Mouse (Mus musculus) granulocyte monocyte progenitor cell, adult 5-6 weeks (primary cell): Measurements from ENCODE around the gene Stap2. TPM values are rescaled to one million over a fixed set of nuclear protein-coding genes. Genes with fewer than 3 reads are reported as not detected.

ENCODE experiments used
- ATAC-seq: replicated peaks from 2 replicates; pipeline ENCODE4 v1.8.0; 2016; ENCODE audit warnings: mild to moderate bottlenecking, moderate TSS enrichment, inconsistent platforms; ENCODE audit not compliant: poor library complexity, severe bottlenecking
- total RNA-seq, 2 experiments: library from RNA; stranded (forward) in 1 of 2; stranded (reverse) in 1 of 2; fragments of 200-712, 200-1000 nt in 1 of 2; fragments of >200 nt in 1 of 2; fragmentation: Nextera tagmentation in 1 of 2; gene quantifications; 2 replicates each; pipeline ENCODE4 v1.2.3; 2014 to 2017

Gene Stap2
- total RNA-seq (2014; fragmentation: Nextera tagmentation), result not detected in 2 replicates
- 0.36 TPM in 1 of 2 replicates, not detected in the other for total RNA-seq (2017)

DNA sequence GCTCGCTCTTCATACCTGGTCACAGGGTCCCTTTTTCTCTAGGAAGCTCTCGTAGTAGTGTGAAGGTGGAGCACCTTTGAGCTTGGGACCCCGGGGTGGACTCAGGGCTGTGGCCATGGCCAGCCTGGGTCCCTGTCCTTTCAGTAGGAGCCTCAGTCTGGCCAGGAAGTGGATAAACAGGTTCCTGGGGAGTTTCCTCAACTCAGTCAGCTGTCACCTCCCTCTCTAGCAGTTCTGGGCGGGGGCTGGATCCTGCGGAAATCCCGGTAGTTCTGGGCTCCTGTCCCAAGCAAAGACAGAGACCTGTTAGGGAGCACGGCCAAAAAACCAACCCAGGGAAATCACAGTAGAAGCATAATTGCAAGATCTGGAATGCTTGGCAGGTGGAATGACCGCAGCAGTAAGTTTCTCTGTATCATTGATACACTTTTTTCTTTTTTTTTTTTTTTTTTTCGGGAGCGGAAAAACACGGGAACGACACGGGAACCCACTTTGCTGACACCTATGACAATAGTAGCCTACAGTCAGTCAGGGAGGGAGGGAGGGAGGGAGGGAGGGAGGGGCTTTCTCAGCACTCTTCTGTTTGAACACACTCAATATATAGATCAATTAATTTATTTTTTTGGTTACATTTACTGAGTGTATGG, at the start of gene Stap2, which contains the start of gene Mpnd:
TSS of gene Stap2 (minus strand) at position 170 of the 647 bp plus-strand sequence.
TSS of gene Mpnd (plus strand) at position 297 of the 647 bp plus-strand sequence.
- no peak for ATAC-seq

DNA sequence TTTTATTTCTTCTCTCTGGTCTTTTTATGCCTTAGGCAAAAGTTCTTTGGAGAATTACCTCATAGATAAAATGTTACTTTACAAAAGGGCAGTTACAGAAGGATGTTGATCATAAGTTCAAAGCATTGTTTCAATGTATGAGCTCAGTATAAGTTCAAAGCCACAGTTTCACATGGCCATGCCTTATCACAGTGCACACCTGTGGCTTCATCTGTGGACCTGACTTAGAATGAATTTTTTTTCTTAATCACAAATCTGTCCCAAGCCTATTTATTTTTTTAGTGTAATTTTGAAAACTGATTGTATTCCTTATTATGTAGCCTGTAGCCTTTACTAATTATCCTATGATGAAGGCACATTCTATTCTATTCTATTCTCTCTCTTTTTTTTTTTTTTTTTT, 49.6 kb upstream of the Stap2 start:
- ATAC-seq, result no peak

DNA sequence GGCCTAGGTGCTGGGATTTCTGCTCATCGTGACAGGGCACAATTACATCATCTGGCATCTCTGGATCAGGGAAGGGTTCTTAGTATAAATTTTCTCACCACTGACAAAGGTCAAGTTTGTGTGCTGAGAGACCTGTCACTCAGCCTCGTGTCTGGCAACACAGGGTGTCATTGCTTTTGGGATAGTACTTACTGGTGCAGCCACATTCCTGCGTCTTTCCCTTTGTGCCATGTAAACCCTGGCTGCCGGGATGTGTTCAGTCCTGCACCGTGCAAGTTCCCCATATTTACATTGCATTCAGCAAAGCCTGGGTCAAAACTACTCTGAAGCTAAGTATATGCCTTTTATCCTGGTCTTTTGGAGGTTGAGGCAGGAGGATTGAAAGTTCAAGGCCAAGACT, 46.0 kb upstream of the Stap2 start:
- ATAC-seq, result no peak

DNA sequence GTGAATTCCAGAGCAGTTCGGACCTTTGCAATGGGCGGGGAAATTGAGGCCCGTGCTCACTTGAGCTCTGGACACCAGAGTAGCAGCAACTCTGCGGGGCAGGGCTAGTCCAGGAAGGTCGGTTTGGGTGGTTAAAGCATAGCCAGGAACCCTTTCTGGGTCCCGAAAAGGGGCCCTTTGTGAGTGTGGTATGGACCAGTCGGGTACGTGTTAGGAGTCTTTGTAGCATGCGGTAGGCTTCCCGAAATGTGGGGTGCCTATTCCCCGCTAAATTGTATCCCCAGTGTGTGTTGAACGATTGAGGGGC, 35.4 kb upstream of the Stap2 start:
- ATAC-seq, result no peak

DNA sequence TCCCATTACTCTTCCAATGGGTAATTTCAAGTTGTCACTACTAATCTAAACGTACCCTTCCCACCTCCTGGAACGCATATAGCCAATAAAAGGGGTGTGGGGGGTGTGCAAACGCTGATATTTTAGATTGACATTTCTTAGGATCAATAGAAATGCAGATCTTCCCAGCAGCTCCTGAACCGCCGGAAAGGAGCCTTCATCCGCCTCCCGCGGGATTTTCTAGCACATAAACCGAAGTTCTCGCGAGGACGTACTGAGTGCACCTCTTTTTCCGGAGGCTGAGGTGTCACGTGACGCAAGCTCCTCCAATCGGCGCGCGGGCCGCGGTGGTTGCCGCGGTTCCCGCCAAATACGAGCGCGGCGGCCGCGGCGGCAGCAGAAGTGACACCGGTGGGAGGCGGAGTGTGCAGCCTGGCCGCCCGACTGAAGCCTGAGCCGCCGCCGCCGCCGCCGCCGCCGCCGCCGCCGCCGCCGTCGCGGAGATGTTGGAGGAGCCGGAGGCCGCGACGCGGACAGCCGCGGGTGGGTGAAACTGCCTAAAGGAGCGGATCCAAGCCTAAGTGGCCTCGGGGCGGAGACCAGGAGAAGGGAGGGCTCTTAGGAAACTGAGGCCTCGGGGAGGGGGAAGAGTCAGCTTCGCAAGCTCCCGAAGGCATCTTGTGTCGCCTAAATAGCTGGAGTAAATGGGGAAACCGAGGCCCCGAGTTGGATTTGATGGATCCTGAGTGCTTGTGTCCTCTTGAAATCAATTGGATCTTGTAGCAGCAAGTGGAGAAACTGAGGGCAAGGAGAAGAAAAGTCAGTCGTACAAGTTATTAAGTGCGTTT, 34.9 kb upstream of the Stap2 start, which contains the start of gene Chaf1a:
TSS of gene Chaf1a (plus strand) at position 410 of the 827 bp plus-strand sequence.
- peak; percentile 71 for ATAC-seq

DNA sequence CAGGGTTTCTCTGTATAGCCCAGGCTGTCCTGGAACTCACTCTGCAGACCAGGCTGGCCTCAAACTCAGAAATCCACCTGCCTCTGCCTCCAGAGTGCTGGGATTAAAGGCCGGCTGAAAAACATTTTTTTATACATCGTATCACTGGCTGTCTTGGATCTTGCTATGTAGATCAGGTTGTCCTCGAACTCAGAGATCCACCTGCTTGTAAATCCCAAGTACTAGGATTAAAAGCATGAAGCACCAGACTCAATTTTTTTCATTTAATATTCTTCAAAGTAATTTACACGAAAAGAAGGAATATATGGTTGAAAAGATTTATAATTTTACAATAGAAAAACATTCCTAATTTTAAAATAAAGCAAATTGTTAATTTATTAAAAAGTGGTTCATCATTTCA, 34.0 kb upstream of the Stap2 start:
- no peak for ATAC-seq

DNA sequence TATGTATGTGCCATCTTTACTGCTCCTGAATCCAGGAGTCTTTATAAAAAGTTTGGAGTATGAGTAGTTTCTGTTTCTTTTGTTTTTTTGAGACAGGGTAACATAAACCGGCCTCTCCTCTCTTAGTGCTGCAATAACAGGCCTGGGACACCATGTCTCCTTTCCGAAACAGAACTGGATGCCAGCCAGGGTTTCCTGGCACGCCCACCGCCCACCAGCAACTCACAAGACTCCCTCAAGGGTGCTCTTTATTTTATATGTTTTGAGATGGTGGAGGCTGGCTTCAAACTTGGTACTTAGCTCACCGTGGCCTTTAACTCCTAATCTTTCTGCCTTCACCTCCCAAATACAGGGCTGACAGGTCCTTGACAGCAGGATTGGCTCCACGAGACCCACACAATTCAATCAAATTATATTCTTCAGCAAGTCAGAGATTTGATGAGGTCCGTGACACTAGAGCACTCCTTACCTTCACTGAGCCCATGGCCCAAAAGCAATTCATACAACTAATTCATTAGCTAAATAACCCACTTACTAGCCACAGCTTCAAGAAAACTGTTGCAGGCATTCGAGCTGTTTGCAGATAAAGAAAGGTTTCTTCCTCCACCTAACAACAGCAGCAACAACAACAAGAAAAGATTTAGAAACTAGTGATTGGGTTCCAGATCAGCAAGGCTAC, 33.3 kb upstream of the Stap2 start:
- no peak for ATAC-seq

DNA sequence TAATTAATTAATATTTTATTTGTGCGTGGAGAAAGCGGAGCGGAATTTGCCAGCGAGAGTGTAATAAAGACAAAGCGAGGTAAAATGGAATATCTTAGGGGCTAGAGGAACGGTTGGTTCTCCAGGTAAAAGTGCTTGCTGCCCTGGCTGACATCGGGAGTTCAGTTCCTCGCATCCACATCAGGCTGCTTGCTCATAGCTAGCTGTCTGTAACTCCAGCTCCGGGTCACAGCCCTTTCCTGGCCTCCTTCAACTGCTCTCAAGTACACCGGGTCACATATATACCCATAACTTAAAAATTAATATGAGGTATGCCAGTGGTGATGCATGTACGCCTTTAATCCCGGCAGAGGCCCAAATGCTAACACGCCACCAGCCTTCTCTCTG, 31.5 kb upstream of the Stap2 start:
- no peak for ATAC-seq

DNA sequence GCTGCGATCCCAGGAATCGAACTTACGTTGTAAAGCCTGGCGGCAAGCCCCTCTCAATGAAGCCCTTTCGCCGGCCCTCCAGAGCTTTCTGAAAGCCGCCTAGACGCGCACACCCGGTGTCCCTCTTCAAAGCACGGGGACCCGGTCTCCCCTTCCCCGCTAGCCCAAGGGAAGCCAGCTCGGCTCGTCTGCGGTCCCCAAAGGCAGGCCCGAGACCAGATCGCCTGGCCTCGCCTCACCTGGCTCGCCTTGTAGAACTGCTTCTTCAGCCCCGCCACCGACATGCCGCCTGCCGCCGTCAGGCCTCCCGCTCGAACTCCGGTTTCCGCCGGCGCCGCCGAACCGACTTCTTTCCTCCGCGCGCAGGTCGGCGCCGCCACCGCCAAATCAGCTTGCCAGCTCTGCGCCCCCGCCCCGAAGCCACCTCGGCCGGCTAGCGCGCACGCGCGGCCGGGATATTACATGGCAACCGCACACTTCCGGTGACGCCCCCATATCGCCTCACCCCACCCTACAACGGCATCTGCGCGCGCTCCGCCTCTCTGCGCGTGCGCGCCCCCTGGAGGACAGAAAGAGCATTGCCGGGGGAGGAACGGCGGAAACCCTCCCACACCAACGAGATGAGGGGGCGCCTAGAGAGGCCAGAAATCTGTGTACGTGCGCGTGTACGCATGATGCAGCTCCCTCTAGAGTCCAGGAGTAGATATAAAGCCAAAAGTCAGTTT, 31.0 kb upstream of the Stap2 start, which contains the start of gene Sh3gl1:
TSS of gene Sh3gl1 (minus strand) at position 460 of the 725 bp plus-strand sequence.
- peak; percentile 75 for ATAC-seq

DNA sequence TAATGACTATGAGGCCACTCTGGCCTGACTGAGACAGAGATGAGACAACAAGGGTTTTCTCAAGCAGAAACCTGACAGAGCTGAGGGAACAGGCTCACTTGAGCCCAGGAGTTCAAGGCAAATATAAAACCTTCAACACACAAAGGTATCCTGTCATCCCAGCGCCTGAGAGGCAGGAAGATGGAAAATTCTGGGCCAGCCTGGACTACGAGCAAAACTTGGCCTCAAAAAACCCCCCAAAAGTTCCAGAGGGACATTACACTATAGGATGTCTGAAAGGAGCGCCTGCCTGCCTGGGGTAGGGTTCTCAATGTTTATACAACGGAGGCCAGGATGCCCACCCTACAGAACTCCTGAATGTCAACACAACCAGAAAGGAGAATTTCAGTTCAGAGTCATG, 29.8 kb upstream of the Stap2 start:
- ATAC-seq, result no peak

DNA sequence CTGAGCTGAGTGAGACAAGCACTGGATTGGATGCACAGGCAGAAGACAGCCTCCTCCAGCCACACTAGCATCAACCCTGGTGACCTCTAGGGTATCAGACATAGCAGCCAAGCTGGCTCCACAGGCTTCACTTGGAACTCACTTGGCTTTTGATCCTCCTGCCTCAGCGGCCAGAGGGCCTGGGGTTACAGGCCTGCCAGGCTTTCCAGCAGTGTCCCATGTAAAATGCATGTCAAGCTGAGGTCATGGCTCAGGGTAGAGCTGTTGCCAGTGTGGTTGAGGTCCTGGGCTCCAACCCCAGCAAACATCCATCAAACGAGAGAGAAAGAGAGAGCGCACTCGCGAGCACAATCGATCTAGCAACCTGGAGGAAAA, 29.3 kb upstream of the Stap2 start:
- ATAC-seq, result no peak

DNA sequence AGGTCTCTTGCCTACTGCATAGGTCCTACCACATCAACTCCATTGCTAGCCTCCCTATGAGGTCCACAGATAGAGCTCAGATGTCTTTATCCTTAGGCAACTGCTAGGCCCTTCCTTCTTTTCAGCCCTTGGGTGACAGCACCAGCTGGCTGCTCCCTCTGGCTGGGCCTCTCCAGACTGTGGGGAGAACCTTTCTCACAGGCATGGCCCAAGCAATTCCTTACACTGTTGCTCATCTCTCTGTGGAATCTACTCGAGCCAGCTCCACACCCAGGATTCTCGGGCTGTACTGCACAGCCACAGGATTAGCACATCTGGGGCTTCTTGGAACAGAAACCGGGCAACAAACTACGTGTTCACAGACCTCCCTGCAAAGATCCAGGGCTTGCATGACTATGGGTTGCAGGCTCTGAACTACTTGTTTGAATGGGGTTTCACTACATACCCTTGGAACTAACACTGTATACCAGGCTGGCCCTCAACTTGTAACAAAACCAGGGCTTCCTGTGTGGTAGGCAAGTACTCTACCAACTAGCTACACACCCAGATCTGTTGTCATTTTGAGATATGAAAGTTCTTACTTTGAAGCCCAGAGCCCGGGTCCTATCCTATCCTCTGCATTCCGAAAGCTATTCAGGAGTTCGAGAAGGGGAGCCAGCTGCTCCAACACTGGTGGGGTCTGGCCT, 28.8 kb upstream of the Stap2 start:
- no peak for ATAC-seq

DNA sequence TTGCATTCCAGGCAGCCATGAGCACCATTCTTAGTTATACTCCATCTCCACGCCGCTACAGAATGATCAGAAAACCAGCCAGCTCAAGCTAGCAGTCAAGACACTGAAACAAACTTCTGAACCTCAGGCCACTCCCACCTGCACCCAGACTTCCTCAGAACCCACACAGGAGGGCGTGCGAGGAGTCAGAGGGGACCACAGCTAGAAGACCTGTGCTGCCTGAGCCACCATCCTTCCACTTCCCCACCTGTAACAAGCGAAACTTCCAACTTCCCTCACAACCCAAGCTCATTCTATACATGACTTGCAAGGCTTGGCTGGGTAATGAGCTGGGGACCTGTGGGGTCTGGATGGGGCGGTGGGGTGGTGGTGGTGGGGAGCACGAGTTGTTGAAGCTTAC, 27.4 kb upstream of the Stap2 start:
- ATAC-seq, result peak; percentile 41

DNA sequence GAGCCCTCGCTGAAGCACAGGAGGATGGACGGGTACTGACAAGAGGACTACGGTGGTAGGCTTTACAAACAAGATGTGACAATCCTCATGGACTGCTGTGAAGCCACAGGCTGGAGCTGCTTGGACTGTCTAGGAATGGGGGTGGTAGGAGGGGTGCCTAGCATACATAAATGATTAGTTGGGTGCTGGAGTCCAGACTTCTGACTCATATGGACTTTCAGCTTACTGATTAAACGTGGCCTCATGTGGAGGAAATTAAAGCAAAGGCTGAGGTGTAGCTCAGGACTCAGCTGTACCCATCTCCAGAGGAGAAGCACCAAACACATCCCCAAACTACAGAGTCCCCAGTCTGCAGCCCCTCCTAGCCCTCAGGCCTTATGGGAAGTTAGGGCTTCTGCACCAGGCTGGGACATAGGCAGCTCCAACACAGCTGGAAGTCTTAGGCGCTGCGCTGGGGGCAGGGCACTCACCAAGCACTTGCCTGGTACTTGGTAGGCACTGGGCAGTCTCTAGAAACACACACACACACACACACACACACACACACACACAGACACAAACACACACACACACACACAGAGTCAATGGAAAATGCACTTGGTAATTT, 26.8 kb upstream of the Stap2 start:
- ATAC-seq, result no peak

DNA sequence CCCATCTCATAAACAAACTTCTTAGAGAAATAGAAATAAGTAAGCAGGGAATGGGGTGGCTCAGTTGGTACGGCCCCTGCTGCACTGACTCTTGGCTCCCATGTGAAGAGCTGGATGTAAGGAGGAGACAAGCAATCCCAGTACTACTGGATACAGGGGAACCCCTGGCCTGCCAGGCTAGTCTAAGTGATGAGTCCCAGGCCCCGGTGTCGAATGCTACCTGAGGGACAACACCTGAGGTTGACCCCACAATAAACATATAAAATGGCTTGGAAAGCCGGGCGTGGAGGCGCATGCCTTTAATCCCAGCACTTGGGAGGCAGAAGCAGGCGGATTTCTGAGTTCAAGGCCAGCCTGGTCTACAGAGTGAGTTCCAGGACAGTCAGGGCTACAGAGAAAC, 26.0 kb upstream of the Stap2 start:
- ATAC-seq, result no peak

DNA sequence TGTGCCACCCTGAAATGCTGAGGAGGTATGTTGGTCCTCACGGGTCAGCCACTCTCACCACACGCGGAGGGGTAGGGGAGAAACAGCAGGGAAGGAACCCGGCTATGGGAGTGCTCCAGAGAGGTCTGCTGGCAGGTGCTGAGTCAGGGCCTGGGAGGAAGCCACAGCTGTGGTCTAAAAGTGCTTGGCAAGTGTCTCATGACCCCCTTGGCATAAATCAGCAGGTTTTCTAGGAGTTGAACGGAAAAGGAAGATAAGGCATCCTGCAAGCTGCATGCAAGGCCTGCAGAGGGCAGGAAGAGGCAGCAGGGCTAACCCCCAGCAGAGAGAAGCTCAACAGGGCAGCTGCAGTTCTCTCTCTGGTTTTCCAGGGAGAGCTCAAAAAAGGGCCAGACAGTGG, 25.5 kb upstream of the Stap2 start:
- peak; percentile 75 for ATAC-seq

DNA sequence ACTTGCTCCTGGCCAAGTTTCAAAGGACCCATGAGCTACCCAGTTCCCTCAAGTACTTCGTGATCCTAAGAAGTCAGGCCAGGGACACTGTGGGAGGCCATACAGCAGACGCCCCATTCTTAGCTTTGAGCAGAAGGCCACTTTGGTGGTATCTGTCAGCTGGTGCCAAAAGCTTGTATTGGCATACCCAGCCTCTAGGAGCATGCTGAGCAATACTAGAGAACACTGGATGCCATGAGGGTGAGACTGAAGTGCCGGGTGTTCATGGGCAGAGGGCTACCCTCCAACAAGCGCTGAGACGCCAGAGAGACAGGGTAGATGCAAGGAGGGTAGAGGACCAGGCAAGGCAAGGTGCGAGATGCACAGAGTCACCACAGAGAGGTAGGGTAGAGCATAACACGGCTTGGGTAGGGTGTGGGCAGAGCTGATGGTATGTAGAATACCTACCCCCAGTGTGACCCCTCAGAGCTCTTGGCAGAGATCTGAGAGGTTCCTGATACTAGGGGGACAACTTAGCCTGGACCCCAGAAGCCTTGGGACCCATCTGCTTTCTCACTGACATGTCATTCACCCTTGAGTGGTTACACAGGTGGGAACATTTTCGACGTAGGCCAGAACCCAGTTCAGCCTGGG, 25.0 kb upstream of the Stap2 start:
- ATAC-seq, result no peak

DNA sequence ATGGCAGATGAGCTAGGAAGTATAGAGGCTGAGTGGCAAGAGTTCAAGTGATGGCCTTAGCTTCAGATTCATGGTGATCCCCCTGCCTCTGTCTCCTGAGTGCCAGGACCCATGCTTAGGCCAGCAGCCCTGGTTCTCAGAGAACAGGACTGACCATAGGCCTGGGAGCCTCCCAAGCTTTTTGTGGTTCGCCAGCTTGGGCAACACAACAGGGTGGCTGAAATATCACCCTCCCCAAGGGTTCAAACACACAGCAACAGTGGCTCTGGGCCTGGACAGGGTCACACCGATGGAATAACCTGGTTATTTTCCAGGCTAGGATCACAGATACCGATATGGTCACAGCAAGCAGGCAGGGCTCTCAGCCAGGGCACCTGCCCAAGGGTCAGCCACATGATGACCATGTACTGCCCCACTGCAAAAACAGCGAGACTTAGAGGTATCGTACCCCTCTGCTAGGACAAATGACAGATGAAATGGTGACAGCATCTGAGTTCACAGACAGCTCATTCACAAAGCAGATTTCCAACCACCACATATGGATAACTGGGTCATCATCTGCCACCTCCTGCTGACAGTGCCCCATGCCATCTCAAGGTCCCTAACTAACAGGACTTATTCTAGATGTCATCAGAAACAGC, 22.5 kb upstream of the Stap2 start:
- no peak for ATAC-seq

DNA sequence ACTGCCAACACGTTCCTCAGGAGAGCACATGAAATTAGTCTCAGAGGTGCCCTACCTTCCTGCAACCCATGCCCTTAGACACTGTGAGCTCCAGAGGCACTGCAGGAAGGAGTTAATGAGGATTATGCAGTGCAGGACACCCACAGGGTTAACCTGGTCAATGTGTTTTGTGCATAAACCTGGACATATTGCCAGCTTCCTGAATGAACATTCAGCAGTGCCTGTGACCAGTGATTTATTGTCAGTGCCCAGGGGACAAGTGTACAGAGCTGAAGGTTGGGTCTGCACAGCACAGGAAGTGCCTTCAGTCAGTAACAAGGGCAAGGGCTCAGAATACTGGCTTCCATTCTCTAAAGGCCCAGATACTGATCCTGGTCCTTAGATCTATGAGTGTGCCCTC, 21.5 kb upstream of the Stap2 start:
- ATAC-seq, result no peak
